Mouse (Mus musculus) skeletal muscle tissue, adult 2 months (tissue): ENCODE results near the gene Cnih4.

ENCODE experiments used
- DNase-seq: peaks from one replicate; pipeline ENCODE4 v3.0.0-alpha.2; 2012; ENCODE audit warnings: low read depth, low spot score

Gene Cnih4

DNA sequence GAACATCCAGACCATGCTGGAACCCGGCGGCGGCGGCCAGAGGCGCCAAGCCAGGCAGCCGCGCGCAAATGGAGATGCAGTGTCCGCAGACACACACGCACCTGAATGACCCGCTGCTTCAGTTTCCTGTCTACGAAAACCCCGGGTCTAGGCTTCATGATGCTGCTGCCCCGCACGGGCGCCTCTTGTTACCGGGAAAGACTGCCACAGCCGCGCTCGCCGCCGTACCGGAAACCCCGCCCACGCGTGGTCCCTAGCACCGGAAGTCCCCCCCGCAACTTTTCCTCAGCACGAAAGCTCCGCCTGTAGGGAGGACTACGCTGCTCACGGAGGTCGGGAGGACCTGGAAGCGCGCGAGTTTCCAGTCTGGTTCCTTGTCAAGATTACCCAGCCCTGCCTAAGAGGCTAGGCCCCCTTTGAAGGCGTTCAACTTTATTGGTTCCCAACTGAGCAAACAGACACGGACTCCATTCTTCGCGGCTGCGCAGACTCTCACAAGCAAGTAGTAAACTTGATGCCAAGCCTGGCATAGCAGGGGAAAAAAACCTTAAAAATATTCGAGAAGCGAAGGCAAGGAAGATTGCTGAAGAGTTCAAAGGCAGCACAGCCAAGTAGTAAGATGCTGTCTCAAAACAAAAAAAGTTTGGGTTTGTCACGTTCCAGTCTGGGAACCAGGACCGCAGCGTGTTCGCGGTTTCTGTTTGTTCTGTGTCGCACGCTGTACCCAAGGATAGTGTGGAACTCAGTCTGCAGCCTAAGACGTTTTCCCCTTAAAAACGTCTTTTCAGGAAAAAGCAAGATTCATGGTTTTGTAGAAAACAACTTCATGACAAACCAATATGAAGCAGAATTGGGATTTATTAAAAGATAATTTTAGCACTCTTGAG lies at the start of gene Cnih4, which contains the start of gene Nvl:
Gene Cnih4, plus strand, starts transcription at position 744 of the 887 bp plus-strand sequence.
Gene Nvl, minus strand, starts transcription at position 255 of the 887 bp plus-strand sequence.
- DNase-seq: peak; percentile 93

DNA sequence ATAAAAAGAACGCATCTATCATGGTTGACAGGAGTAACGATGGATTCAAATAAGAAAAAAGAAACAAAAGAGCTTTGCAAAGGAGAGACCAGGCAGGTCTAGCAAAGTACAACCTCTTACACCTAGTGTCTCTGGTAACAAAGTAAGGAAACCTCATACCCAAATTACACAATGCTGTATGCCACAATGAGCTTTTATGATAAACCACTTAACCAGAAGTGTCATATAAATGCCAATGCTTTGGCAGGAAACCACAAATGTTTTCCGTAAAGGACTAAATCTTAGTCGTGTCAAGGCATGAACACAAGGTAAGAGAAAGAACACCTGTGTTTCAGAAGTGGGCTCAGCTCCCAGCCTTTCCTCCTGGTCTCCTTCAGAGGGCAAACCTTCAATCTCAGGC lies 27.4 kb upstream of the Cnih4 start:
- no peak for DNase-seq

DNA sequence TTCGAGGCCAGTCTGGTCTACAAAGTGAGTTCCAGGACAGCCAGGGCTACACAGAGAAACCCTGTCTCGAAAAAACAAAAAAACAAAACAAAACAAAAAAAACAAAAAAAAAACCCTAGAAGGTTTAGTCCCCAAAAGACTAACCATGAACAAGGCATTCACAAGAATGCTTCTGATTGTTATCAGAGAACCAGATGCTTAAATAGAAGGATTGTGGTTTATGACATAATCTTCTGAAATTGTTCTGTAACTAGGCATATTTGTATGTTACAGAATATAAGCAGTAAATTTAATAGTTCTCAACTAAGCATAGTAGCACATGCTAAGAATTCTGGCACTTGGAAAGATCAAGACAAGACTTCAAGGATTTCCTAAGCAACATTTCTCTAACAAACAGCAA lies 20.3 kb upstream of the Cnih4 start:
- no peak for DNase-seq

DNA sequence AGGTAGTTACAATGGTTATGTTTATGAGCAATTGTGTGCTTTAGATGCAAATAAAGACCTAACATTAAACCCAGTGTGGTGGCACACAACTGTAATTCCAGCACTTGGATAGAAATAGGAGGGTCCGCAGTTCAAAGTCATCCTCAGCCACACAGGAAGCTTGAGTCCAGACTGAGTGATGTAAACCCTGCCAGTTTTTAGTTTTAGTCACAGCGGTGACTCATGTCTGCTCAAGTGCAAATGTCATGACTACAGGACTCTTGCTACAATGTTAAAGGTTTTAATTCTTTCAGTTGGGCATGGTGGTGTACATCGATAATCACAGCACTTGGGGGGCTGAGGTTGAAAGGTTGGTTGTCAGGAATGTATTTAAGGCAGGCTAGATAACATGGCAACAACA lies 18.6 kb upstream of the Cnih4 start:
- DNase-seq: no peak

DNA sequence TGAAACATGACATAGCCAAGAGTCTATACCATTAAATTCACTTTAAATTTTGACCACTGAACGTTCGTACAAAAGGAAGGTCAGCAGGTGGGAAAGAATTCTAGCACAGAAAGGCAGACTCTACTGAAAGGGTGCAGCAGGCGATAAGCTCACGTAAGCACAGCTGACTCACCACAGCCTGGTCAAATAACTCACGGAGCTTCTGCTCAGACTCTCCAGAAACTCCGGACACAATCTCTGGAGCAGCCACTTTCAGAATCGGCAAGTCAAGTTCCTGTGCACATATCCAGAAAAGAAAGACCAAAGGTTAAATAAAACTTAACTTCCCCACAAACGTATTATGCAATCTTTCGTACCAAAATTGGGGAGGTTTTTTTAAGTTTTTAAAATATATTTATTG lies 17.7 kb upstream of the Cnih4 start:
- DNase-seq: no peak

DNA sequence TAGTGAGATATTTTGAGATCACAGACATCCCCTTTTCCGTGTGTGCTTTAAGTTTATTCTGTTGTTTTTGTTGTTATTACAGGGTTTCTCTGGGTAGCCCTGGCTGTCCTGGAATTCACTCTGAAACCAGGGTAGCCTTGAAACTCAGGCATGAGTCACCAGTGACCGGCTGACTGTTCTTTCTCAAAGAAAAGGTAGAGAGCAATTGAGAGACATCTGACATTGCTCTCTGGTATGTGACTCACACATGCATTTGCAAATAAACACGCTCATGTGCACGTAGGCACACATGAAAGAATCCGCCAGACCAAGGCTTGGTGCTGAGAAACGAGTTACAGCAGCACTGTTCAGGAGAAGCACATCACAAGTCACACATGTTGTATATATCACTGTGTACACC lies 12.6 kb upstream of the Cnih4 start:
- no peak for DNase-seq

DNA sequence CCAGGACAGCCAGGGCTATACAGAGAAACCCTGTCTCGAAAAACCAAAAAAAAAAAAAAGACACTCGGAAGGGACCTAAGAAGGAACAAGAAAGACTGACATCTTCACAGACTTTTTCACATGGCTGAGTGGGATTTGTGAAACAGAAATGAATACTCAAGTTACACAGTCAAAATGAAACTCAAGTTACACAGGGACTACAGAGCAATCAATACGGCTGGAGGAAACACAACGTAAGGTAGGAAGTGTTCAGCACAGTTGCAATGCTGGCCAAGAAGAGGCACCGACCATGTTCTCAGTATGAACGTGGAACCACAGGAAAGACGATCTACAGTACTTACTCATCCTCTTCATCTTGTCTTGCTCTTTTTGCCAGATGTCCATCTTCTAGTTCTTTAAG lies 5.8 kb upstream of the Cnih4 start:
- no peak for DNase-seq

DNA sequence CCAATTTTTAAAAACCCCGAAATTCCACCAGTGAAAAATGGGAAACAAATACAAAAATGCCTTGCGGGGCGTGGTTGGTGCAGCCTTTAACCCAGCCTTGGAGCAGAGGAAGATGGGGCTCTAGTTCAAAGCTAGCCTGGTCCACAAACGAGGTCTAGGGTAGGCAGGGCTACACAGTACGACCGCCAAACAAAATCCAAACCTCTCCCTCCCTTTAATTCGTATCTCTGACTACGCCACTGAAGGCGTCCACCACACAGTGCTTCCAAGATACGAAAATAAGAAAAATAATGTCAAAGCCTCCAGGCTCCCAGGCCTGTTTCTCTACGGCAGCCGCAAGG lies 914 bp upstream of the Cnih4 start:
- DNase-seq: no peak

DNA sequence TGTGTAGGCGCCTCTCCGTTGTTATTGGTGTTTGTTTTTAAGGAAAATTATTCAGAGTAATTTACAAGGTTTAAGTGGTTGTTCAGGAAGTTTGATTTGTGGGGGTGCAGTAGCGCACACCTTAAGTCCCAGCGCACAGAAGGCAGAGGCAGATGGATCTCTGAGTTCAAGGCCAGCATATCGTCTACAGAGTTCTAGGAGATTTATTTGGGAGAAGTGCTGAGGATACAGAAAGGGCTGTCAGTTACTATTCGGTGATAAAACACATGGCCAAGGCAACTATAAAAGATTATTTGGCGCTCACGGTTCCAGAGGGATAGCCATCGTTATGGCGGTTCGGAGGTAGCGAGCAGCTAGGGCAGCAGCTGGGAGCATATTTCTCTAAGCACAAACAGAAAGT lies 473 bp downstream of the Cnih4 start:
- no peak for DNase-seq

DNA sequence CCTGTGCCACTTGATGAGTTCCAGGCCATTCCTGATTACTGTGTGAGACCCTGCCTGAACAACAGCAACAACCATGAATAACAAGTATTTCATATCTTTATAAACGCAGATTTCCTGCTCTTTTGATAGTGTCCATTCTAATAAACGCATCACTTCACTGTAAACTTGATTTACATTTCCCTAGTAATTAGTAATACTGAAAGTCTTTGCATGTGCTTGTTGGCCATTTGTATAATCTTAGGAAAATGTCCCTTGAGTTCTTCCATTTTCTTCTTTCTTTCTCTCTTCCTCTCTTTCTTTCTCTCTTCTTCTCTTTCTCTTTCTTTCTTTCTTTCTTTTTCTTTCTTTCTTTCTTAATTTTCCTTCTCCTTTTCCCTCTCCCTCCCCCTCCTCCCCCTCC lies 1.7 kb downstream of the Cnih4 start:
- no peak for DNase-seq

DNA sequence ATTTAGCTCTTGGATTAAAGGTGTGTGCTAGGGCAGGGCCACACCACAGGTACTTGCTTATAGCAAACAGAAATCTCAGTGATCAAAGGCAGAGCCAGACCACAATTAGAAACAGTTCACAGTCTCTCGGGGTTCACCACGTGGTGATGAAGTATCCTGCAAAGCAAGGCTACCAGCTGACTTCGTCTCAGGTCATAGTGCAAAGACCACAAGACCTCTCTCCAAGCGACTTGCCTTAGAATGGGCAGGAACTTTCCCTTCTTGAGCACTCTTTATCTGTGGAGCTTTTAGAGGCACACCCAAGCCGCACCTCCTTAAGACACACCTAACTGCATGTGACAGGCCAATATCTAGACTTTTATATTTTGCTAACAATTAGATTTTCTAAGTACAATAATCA lies 4.0 kb downstream of the Cnih4 start:
- DNase-seq: no peak

DNA sequence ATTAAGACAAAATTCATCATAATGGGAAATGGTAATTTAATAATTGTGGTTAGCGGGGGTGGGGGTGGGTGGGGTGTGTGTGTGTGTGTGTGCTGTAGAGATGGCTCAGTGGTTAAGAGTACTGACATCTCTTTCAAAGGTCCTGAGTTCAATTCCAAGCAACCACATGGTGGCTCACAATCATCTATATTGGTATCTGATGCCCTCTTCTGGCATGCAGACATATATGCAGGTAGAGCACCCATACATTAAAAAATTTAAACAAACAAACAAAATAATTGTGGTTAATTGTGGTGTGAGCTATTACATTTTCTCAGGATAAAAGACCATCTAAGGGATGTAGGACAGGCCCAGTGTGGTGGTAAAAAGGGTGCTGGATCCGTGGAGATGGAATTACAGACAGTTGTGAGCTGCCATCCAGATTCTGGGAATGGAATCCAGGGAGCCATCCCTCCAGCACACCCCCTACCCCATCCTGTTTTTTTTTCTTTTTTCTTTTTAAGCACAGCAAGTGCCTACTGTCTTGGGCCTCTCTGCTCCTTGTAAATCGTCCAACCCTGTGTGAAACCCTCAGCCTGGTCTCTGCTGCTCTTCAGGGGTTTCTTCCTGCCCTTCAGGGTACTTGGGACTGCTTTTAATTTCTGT lies 5.0 kb downstream of the Cnih4 start:
- DNase-seq: no peak

DNA sequence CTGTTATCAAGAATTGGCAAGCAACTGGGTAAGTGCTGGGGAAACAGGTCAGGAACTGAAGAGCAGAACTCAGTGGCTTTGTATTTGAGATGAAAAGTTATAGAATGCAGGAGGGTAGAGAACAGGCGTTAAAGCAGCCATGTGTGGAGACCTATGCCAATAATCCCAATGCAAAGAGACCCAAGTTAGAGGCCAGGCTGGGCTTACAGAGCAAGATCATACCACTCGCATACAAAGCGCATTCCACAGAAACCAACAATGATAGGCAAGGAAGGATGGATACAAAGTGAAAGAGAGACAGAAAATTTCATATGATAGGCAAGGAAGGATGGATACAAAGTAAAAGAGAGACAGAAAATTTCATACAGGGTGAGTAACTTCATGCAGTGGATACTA lies 5.9 kb downstream of the Cnih4 start:
- no peak for DNase-seq

DNA sequence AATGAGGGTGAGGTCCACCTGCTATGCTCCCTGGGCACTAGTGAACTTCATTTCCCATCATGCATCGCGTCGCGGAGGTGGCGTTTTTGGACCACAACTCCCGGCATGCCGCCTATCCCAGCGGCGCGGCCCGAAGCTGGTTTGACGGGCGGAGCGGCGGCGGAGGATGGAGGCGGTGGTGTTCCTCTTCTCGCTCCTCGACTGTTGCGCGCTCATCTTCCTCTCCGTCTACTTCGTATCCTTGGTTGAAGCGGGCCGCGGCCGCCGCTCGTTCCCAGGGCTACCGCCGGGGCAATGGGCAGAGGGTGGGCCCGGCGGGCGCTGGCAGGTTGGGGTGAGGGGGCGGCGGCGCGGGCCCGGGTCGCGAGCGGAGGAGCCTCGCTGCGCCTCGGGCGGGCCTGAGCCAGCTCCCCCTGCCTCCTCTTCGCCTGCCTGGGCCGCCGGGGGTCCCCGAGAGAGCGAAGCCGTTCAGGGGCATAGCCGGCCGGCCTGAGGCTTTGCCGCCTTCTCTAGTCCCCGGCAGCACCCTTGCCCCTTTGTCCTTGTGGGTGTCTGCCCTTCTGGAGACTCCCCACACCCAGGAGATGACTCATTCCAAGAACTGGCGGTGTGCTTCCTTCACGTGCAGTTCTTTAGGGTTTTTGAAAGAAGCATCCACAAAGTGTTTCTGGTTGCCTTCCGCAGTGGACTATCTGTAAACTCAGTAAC lies 6.5 kb downstream of the Cnih4 start:
- DNase-seq: peak; percentile 70

DNA sequence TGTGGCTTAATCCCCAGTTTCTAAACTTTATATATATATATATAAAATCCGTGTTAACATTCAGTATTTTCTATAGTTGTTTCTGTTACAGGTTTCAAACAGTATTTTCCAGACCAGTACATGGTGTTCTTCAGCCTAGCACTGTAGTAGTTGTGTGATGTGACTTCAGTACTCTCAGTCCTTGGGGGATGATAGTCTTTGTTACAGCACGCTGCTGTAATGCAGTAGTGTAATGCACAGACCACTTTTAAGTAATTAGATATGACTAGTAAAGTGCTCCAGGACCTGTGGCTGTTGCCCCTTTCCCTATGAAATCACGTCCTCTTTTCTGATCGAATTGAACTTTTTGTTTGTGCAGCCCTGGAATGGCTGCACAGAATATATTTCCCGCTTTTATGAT lies 7.0 kb downstream of the Cnih4 start:
- no peak for DNase-seq

DNA sequence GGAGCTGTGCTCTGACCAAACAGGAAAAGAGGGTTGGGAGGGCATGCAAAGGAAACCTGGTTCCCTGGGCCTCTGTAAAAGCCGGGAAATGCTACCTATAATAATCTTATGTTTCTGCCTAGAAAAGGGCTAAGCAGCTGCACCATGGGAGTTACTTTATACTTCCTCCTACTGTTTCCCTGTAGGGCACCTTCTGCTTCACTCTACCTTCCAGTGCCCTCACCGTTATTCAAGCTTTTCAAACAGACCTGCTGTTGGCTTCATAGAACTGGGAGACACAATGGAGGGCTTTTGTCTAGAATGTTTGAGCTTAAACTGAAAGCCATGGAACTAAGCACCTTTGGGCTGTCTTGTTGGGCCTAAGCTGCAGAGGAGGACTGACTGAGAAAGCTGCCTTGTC lies 23.3 kb downstream of the Cnih4 start:
- no peak for DNase-seq

DNA sequence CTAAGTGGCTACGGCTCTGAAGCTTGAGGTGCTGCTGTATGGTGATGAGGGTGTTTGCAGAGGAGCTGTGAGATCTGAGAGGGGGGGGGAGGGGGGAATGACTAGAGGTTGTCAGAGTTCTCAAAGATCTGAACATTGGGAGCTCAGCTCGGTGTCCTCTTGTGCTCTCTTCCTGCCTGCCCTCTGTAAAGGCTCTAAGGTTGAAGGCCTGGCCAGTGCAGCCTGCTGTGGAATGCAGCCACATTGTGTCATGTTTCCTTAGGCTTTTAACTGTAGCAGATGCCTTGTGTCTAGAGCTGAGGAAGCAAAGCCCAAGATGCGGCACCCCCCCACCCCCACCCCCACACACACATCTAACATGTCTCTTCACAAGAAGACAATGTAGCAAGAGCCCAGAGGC lies 23.9 kb downstream of the Cnih4 start:
- DNase-seq: no peak

DNA sequence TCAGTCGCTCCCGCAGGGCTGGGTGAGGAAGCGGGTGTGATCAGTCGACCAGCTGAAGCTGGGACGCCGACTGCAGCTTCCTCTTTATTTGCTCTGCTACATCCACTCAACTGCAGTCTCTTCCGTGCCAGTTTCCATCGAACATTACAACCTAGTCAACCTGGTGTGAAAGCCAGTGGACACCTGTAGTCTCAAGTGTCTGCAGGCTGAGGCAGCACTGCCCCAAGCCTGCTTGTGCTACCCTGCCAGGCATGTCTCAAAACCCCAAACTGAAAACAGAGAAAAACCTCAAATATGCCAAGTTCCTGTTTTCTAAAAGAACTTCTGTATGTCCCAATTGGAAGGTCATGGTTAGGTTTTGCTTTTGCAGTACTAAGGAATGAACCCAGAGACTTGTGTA lies 25.7 kb downstream of the Cnih4 start:
- DNase-seq: no peak

DNA sequence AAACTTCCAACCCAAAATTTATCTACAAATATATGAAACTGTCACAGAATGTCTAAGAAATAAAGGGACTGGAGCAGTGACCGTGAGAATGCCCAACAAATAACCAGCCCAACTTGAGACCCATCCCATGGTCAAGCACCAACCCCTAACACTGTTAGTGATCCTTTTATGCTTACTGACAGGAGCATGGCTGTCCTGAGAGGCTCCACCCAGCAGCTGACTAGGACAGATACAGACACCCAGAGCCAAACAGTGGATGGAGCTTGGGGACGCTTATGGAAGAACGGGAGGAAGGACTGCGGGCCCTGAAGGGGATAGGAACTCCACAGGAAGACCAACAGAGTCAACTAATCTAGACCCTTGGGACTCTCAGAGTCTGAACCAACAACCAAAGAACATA lies 44.4 kb downstream of the Cnih4 start:
- no peak for DNase-seq

DNA sequence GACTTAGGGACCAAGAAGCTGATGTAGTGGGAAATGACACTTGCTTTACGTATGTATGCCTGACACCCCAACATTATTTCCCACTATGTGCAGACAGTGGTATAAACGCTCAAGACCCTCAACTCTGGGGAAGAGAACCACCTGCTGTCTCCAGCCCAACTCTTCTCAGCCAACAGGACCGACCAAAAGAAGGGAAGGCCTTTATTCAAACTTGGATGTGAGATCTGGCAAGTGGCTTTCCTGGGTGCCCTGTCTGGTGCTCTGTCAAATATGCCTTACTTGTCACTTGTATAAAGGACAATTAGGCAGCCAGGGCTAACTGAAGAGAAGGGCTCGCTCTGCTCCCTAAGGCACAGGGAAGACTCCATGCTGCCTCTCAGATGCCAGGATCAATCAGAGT lies 55.0 kb downstream of the Cnih4 start:
- no peak for DNase-seq

DNA sequence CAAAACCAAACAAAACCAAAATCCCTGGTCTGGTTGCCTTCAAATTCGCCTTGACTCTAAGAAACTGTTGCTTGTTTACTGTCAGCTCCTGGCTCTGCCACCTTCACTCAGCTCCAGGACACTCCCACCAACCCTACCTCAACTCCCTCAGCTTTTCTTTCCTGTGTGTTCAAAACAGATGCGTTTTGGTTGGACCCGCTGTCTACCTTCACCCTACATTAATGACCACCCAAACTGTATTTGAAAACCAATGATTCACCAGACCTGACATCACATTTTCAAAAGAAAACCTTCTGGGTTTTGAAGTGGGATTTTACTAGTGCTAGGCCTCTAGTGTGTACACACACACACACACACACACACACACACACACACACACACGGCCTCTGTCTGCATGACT lies 65.7 kb downstream of the Cnih4 start:
- no peak for DNase-seq

DNA sequence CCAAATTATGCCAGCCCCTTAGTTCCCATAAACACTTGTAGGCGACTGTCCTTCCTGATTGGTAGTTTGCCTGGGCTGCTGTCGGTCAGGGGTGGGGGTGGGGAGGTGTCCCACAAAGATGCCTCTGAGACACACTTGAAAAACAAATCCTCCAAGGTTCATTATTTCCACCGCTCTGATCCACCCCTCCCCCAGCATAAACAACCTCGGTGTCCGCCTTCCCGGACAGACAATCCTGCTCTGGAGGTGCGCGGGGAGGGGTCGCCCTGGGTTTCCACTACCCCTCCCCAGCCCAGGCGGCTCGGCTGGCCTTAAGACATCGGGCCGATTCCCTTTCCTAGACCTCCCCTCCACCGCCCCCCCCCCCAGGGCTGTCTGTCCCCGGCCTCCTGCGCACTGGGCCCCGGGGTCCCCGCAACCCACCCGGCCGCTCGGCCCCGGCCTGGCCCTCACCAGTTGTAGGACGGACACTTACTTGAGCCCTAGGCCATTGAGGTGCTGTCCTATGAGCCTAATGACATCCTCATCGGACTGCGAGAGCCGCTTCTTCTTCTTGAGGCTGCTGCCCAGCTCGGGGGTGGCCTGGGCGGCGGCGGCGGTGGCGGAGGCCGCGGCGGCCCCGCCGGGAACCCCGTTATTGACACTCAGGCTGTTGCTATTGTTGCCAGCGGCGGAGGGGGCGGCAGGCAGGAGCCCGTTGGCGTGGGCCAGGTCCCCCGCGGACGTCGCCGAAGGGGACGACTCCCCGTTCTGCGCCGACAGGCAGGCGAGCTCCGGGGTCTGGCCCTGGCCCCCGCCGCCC lies 66.3 kb downstream of the Cnih4 start:
- peak; percentile 61 for DNase-seq
